Mouse (Mus musculus): ENCODE measurements around the gene Prg2.

Gene Prg2

DNA sequence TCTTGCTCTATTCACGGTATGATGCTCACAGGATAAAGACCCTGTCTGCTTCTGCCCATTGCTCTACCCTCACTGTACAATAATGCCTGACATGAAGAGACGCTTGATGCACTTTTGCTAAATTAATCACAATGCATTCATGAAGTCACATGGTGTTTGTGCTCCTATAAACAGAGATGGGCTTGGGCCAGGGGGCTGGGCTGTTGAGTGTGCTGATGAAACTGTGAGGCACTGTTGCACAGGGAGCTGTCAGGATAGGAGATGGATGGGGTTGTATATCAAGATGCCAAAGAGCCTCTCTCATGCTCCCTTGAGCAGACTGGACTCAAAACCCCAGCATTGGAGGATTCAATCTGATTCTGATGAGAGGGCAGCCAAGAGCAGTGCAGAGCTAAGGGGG, 52.9 kb downstream of the Prg2 start:
- no peak for DNase-seq
